Mouse (Mus musculus): ENCODE measurements around the gene Plce1. TPM values are rescaled to one million over a fixed set of nuclear protein-coding genes. Genes with fewer than 3 reads are reported as not detected.

The Plce1 gene
- total and polyA plus RNA-seq, 3 experiments = not detected

DNA sequence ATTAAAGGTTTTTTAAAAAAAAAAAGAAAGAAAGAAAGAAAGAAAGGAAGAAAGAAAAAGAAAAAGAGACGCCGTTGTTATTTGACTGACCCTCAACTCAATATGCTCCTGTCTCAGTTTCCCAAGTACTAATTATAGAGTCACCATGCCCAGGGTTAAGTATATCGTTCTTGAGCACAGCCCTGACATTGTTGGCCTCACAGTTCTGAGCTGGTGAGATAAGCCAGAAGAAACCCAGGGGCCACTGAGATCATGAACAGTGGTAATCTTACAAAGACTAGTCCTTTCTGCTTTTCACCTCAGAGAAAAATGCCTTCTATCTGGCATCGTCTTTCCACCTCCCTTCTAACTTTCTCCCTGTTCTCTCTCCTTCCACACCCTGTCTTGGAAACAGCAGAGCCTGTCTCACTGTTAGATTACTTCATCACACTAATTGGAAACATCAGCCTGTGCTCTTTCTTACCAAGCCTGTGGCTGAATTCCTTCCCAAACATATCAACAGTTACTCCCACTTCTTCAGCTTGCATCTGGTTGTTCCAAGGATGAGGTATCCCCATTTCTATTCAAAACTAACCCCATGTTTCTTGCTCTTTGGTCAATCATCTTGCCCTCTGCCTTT, 339.4 kb downstream of the Plce1 start:
- DNase-seq (ENCODE audit: low read depth, low spot score) = peak; percentile 86

DNA sequence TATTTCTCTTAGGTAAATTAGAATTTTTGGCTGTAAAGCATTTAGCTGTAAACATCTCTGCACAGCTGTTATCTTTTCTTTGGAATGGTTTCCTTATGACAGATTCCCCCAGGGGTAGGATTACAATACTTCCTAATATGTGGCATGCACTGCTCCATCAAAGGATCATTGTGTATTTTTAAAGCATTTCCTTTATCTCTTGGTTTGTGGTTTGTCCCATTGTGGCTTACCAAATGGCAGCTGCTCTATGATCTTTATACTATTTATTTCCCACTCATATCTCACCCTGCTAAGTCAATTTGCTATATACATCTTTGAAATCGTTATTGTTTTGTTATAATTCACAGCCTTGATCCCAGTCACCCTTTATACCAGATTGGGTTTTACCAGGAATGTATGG, 352.3 kb downstream of the Plce1 start:
- Histone ChIP-seq H3K79me2 (ENCODE audit: control insufficient read depth, insufficient read depth, low read length, poor library complexity) (peaks cover 10% of the 10 kb centered on the region), H3K36me3 (ENCODE audit: control insufficient read depth in 1 of 2, insufficient read depth in 2 of 2, low read length in 2 of 2) (peaks cover 0 to 7% of the 10 kb centered on the region in 2 experiments; a peak in 2 of 4 replicates), H3K27me3 (ENCODE audit: control insufficient read depth in 1 of 2, insufficient read depth in 2 of 2, low read length in 2 of 2) (peaks cover 0 to 9% of the 10 kb centered on the region in 2 experiments; a peak in 2 of 4 replicates), H3K9me3 (replicated peaks; ENCODE audit: insufficient read depth, low read length) (no peaks in the 10 kb centered on the region), H3K4me1 (ENCODE audit: control insufficient read depth in 1 of 2, insufficient read depth in 2 of 2, low read length in 2 of 2) (peaks cover 0 to 4% of the 10 kb centered on the region in 2 experiments; a peak in 1 of 4 replicates), H3K27ac (ENCODE audit: control insufficient read depth, low read depth, low read length) (no peak overlapping the region), H3K9ac (ENCODE audit: control insufficient read depth, low read depth, low read length, poor library complexity, severe bottlenecking) (no peak overlapping the region), H3K4me3 (ENCODE audit: control insufficient read depth in 1 of 2, insufficient read depth in 1 of 2, low read depth in 2 of 2, low read length in 2 of 2) (no peak overlapping the region)
- TF ChIP-seq NELFE (IDR thresholded peaks at IDR 0.05; ENCODE audit: low read depth, low read length) (no peak), RCOR1 (IDR thresholded peaks at IDR 0.05; ENCODE audit: low read depth, low read length) (0 out of 2 replicates have a peak, but pooled peaks have one; percentile 24)
- no peak for DNase-seq (ENCODE audit: low read depth, low spot score)

More for the DNA sequence above, 339.4 kb downstream of the Plce1 start:
- Histone ChIP-seq H3K27ac (ENCODE audit: control insufficient read depth, low read depth, low read length) (peak overlapping the region; percentile 40), H3K79me2 (ENCODE audit: control insufficient read depth, insufficient read depth, low read length, poor library complexity) (peaks cover 17% of the 10 kb centered on the region), H3K36me3 (ENCODE audit: control insufficient read depth in 1 of 2, insufficient read depth in 2 of 2, low read length in 2 of 2) (peaks cover 0 to 20% of the 10 kb centered on the region in 2 experiments; a peak in 3 of 4 replicates), H3K4me3 (ENCODE audit: control insufficient read depth in 1 of 2, insufficient read depth in 1 of 2, low read depth in 2 of 2, low read length in 2 of 2) (peak overlapping the region in 1 of 2 experiments; percentile 76; a peak in 2 of 4 replicates), H3K27me3 (ENCODE audit: control insufficient read depth in 1 of 2, insufficient read depth in 2 of 2, low read length in 2 of 2) (peaks cover 0 to 3% of the 10 kb centered on the region in 2 experiments; a peak in 2 of 4 replicates), H3K9ac (ENCODE audit: control insufficient read depth, low read depth, low read length, poor library complexity, severe bottlenecking) (no peak overlapping the region), H3K4me1 (ENCODE audit: control insufficient read depth in 1 of 2, insufficient read depth in 2 of 2, low read length in 2 of 2) (peaks cover 0 to 10% of the 10 kb centered on the region in 2 experiments; a peak in 3 of 4 replicates), H3K9me3 (replicated peaks; ENCODE audit: insufficient read depth, low read length) (no peaks in the 10 kb centered on the region)
- peak; percentile 83; the same call in 1 of the 2 replicates for TF ChIP-seq MEF2A (IDR thresholded peaks at IDR 0.05; ENCODE audit: extremely low read depth, insufficient replicate concordance, low read depth, low read length, poor library complexity, severe bottlenecking)
- no peak for TF ChIP-seq CHD2 (IDR thresholded peaks at IDR 0.05; ENCODE audit: low read length)
- no peak for TF ChIP-seq CHD1 (IDR thresholded peaks at IDR 0.05; ENCODE audit: low read depth, low read length)
- no peak for TF ChIP-seq UBTF (IDR thresholded peaks at IDR 0.05; ENCODE audit: borderline replicate concordance, insufficient read depth, low read depth, low read length)
- no peak for TF ChIP-seq MXI1 (IDR thresholded peaks at IDR 0.05; ENCODE audit: low read depth, low read length)
- no peak for TF ChIP-seq RAD21 (IDR thresholded peaks at IDR 0.05; ENCODE audit: low read depth, low read length)
- no peak for TF ChIP-seq CTCF (IDR thresholded peaks at IDR 0.05 in 2 of 3, conservative IDR thresholded peaks at IDR 0.05 in 1 of 3; ENCODE audit: control insufficient read depth in 1 of 3, insufficient read depth in 1 of 3, low read depth in 2 of 3, low read length in 3 of 3, poor library complexity in 1 of 3, severe bottlenecking in 1 of 3)
- TF ChIP-seq ZMIZ1 (IDR thresholded peaks at IDR 0.05; ENCODE audit: low read depth, low read length) = no peak
- TF ChIP-seq TCF12 (IDR thresholded peaks at IDR 0.05; ENCODE audit: low read depth, low read length) = peak; percentile 94
- no peak for TF ChIP-seq JUND (IDR thresholded peaks at IDR 0.05; ENCODE audit: low read depth, low read length)
- TF ChIP-seq SIN3A (IDR thresholded peaks at IDR 0.05; ENCODE audit: low read length) = peak; percentile 41; the same call in 1 of the 2 replicates
- no peak for TF ChIP-seq MAZ (IDR thresholded peaks at IDR 0.05; ENCODE audit: low read depth, low read length)
- TF ChIP-seq ZKSCAN1 (IDR thresholded peaks at IDR 0.05; ENCODE audit: low read depth, low read length) = no peak
- TF ChIP-seq POLR2AphosphoS5 (IDR thresholded peaks at IDR 0.05; ENCODE audit: borderline replicate concordance, low read depth, low read length) = no peak
- no peak for TF ChIP-seq TBP (IDR thresholded peaks at IDR 0.05; ENCODE audit: low read depth, low read length)
- peak; percentile 88 for TF ChIP-seq TAL1 (IDR thresholded peaks at IDR 0.05; ENCODE audit: low read length)
- TF ChIP-seq USF2 (IDR thresholded peaks at IDR 0.05; ENCODE audit: borderline replicate concordance in 1 of 2, insufficient read depth in 1 of 2, low read depth in 1 of 2, low read length in 2 of 2) = no peak
- TF ChIP-seq MYC (IDR thresholded peaks at IDR 0.05; ENCODE audit: low read depth, low read length) = no peak
- peak; percentile 27; the same call in 1 of the 2 replicates for TF ChIP-seq RCOR1 (IDR thresholded peaks at IDR 0.05; ENCODE audit: low read depth, low read length)
- TF ChIP-seq ETS1 (IDR thresholded peaks at IDR 0.05; ENCODE audit: low read depth, low read length) = peak; percentile 54; the same call in 1 of the 2 replicates
- TF ChIP-seq USF1 (IDR thresholded peaks at IDR 0.05; ENCODE audit: low read depth, low read length) = no peak
- TF ChIP-seq SMC3 (IDR thresholded peaks at IDR 0.05; ENCODE audit: low read depth, low read length) = no peak
- no peak for TF ChIP-seq ELF1 (IDR thresholded peaks at IDR 0.05; ENCODE audit: low read depth, low read length)
- TF ChIP-seq KAT2A (conservative IDR thresholded peaks at IDR 0.05; ENCODE audit: low read depth, low read length) = no peak
- no peak for TF ChIP-seq BHLHE40 (IDR thresholded peaks at IDR 0.05; ENCODE audit: borderline replicate concordance, low read depth, low read length)
- TF ChIP-seq EP300 (IDR thresholded peaks at IDR 0.05; ENCODE audit: low read depth in 1 of 2, low read length in 2 of 2) = peak; percentile 88 to 89
- TF ChIP-seq GABPA (IDR thresholded peaks at IDR 0.05; ENCODE audit: low read depth, low read length) = no peak
- TF ChIP-seq HCFC1 (IDR thresholded peaks at IDR 0.05; ENCODE audit: low read depth, low read length) = no peak
- peak; percentile 95 for TF ChIP-seq GATA1 (IDR thresholded peaks at IDR 0.05; ENCODE audit: low read depth, low read length)
